Mouse (Mus musculus) thymus, postnatal 10 days (tissue): ENCODE data around the gene Cyp2d11.

ENCODE experiments used
- DNase-seq, 2 experiments: peaks; one replicate each; pipeline ENCODE4 v3.0.0; 2021; ENCODE audit warnings: low spot score in 2 of 2

Cyp2d11 gene

DNA sequence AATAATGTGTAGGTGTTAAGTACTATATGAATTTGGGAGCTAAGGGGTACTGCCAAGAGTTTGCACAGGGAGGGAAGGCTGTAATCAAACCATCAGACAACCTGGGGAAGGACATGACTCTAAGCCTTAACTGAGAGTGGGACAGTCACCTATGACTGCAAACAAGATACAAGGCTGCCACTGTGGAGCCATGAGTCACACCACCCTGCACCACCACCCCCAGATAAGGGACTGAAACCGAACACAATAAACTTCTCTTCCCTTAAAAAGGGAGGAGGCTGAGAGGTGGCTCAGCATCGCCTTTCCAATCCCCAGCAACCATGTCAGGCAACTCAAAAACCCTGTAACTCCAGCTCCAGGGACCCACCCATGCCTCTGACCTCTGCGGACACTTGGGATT lies 42.3 kb downstream of the Cyp2d11 start:
- DNase-seq: no peak

DNA sequence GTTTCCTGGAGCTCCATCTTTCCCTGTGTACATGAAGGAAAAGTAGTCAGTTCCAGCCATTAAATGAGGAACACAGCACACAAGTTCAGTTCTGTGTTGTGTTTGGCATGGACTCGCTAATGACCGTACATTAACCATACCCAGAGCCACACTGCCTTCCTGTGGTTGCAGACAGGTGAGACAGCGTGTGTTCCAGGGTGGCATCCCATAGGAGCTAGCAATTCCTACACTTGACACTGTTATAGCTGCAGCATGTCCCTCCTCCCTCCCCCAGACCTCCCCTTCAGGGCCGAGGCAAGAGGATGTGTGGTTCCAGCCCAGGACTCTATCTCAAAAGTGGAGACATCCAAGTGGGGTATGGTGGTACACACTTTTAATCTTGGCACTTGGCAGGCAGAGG lies 43.5 kb downstream of the Cyp2d11 start:
- DNase-seq: no peak

DNA sequence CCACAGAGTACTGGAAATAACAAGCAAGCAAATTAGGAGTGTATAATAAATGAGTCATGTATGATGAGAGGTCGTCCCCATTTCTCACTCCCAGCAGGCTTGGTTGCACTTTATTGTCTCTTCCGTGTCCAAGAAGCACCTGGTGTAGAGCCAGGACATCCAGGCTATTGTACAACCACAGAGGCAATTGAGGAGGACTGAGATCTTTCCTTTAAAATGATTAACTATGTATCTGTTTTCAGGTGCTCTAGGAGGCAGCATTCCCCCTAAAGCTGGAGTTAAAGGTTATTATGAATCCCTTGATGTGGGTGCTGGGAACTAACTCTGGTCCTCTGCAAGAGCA lies 44.9 kb downstream of the Cyp2d11 start:
- no peak for DNase-seq

DNA sequence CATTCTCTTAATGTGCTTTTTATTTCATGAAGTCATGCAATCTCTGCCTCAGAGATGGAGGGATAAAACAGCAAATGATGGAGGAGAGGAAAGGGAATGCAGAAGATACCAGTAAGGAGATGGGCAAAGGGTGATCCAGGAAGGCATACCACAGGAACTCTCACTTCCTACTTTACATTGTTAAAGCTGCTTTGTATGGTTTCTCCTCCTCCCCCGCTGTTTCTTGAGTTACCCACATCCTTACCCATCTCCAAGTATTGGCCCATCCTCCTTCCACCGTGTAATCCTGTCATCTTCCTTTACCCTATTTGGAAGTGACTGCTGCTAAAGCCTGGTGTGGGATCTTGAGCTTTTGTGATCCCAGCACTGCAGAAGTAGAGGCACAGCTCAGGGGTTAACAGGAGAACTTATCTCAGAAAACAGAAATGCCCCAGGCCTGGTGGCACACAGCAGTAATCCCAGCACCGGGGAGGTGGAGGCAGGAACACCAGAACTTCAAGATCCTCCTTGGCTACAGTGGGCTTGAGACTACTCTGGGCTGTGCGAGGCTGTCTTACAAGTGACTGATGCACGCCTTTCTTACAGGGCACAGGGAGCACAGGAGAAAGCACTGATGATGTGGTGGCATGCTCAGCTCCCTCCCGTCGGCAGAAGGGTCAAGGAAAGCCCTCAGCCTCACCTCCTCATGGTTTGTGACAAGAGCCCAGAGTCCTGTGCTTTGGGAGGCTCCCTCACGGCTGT lies 45.4 kb downstream of the Cyp2d11 start:
- DNase-seq: no peak

DNA sequence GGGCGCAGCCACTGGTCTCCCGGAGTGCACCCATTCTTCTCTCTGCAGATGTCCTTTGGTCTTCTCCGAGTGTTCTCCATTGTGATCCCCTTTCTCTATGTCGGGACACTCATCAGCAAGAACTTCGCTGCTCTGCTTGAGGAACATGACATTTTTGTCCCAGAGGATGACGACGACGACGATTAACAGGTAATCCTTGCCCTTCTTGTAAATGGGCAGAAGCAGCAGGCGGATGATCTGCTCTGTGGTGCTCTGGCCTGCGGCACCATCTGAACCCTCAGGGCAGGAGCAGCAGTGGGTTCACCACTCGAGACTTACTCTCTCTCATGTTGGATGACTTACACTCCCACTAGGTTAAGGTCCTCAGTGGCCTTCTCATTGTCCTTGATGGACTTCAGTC lies 46.0 kb downstream of the Cyp2d11 start:
- no peak for DNase-seq

DNA sequence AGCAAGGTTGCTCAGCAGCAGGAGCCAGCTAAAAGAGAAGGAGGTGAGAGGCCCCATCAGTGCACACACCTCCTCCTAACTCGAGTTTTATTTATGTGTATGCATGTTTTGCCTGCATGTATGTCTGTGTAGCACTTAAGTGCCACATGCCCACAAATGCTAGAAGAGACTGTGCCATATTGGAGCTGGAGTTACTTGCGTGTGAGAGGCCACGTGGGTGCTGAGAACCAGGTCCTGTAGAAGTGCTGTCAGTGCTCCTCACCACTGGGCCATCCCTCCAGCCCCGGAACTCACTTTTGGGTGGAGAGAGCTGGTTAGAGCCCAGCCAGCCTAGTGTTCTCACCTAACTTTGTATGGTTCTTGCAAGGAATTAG lies 46.5 kb downstream of the Cyp2d11 start:
- no peak for DNase-seq

DNA sequence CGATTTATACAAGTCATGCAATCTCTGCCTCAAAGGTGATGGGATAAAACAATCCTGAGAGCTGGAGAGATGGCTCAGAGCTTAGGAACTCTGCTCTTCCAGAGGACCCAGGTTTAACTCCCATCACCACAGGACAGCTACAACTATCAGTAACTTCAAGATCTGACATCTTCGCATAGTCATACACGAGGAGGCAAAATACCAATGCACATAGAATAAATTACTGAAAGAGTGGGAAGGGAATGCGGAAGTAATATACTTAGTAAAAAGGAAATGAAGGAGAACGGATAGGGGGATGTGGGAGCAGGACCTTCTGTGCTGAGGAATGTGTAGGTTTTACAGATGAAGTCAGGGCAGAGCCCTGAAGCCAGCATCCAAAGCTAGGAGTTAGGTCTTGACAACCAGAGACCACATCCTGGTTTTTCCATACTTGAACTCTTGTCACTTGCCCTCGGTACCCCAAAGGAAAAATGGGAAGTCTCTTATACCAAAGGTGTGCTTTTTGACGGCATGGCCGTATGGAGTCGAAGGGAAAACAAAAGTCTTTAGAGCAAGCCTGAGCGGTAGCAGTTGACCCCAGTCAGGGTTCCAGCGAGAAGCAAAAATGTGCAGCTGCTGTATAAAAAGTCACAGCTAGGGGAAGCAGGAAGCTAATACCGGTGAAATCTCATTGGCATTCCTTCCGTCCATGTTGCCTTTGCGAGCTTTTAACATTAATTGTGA lies 47.1 kb downstream of the Cyp2d11 start:
- no peak for DNase-seq

DNA sequence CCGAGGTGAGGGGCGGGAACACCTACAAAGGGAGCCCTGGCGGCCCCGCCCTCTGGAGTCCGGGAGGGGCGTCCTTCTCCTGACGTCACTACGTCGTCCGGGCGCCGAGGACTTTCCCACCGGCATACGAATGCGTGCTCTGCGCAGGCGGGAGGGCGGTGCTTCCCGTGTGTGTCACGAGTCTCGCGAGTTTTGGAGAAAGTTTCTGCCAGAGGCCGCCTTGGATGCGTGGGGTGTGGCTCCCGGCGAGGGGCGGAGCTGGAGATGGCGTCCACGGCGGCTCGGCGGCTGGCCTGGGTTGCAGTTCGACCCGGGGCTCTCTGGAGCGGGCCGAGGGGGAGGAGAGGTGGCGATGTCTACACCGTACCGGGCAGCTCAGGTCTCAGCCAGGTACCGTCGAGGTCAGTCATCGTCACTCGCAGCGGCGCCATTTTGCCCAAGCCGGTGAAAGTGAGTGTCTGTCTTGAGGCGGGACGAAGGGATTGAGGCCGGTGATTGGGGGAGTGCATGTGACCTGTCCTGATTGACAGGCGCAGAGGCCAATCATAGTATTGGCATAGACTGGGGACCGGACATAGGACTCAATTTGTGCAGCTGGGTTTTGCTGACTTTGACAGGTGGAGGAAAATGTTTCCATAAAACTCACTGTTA lies 47.9 kb downstream of the Cyp2d11 start:
- DNase-seq: peak; percentile 97 to 98

DNA sequence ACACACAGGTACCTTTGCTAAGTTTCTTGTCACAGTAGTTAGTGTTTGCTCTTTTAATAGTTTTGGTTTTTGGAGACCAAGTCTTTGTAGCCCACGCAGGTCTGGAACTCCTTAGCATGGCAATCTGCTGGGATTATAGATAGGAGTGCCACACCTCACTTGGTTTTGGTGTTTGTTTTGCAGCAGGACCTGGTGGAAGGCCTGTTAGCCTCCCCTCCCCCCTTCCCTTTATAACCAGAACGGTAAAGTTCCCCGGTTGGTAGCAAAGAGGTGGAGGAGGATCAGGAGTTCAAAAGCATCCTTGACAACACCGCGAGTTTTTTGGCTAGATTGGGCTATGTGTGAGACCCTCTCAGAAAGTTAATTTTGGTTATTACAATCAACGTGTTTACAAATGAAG lies 48.9 kb downstream of the Cyp2d11 start:
- DNase-seq: no peak

DNA sequence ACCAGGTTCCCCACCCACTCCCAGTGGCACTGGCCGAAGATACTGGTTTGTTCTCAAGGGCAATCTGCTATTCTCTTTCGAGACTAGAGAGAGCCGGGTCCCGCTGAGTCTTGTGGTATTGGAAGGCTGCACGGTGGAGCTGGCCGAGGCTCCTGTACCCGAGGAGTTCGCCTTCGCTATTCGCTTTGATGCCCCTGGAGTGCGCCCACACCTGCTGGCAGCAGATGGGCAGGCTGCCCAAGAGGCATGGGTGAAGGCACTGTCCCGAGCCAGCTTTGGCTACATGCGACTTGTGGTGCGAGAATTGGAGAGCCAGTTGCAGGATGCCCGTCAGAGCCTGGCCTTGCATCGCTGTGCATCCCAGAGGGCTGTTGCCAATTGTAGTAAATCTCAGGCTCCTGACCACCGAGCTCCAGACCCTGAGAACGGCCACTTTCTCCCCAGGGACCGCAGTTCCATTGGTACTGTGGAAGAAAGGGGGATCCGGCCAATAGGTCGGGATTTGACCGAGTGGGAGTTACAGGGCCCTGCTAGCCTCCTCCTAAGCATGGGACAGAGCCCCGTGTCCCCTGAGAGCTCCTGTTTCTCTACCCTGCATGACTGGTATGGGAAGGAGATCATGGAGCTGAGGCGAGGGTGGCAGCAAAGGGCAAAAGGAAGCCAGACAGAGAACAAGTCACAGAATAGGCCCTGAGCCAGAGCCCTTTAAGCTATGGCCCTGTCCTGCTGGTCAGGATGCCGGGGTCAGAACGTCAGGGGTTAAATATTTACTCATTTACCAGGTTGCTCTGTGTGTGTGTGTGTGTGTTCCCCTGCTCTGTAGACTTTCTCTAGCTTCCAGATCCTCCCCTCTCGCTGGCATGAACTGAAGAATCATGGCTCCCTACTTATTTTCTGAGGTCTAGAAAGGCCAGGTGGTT lies 50.2 kb downstream of the Cyp2d11 start:
- DNase-seq: no peak

DNA sequence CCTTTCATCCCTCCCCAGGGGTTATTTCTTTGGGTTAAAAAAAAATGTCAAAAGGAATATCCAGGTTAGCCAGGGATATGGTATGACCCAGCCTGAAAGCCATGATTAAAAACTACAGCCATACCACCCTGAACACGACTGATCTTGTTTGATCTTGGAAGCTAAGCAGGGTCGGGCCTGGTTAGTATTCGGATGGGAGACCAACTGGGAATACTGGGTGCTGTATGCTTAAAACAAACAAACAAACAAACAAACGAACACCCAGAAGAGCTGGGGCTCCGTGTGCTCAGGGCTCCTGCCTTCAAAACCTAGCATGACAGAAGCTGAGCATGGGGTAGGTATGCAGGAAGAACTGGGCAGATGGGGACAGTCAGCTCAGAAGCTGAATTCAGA lies 51.3 kb downstream of the Cyp2d11 start:
- DNase-seq: no peak

DNA sequence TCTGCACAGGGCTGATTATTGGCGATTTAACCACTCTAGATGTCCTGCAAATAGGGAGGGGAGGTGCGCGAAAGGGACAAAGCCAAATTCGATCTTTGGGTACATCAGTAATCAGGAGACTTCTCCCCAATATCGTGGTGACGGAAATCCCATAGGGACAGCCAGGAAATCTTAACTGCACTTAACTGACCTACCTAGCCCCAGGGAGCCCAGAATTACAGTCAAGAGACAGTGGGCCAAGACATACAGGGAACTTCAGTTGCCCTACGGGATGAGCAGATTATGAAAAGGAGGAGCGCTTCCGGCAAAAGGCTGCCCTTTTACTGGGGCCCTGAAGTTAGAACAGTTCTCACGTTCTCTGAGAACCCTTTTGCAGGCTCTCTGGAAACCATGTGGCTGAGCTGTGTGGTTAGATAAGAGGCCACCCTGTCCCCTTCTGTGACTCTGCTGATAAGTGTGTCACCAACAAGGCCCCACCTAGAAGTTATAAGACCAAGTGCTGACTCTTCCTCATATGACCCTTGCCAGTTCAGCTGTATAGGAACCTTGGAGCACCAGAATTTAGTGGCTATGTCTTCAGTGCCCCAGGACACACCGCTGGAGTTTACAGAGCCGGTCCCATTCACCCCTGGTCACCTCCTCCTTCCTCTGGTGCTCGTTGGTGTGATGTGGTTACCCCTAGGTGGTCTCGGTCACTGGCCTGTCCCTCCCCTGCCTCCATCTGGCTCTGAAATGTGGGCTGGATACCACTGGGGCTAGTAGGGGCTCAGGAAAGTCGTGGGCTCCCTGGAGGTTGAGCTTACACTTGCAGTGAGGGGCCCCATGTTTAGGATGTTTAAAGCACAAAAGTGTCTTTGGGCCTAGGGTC lies 51.9 kb downstream of the Cyp2d11 start:
- DNase-seq: no peak

DNA sequence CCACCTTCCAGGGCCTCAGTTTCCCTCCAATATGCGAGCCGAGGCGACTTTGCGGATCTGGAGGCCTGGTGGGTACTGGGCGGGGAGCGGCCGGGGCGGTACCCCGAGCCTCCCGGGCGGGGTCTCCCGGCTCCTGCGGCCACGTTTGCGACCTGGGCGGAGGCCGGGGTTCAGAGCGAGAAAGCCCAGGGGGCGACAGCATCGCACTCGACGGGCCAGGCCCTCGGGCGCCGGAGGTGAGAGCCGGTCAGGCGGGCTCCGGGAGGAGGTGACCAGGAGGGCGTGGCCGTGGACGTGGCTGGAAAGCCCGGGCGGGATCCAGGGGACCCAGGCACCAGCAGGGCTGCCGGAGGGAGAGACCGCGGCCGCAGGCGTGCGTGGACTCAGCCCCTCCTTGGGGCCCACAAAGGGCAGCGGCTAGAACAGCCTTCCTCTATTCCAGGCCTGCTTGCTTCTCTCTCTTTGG lies 52.8 kb downstream of the Cyp2d11 start:
- peak in 1 of 2 experiments; percentile 35 for DNase-seq

DNA sequence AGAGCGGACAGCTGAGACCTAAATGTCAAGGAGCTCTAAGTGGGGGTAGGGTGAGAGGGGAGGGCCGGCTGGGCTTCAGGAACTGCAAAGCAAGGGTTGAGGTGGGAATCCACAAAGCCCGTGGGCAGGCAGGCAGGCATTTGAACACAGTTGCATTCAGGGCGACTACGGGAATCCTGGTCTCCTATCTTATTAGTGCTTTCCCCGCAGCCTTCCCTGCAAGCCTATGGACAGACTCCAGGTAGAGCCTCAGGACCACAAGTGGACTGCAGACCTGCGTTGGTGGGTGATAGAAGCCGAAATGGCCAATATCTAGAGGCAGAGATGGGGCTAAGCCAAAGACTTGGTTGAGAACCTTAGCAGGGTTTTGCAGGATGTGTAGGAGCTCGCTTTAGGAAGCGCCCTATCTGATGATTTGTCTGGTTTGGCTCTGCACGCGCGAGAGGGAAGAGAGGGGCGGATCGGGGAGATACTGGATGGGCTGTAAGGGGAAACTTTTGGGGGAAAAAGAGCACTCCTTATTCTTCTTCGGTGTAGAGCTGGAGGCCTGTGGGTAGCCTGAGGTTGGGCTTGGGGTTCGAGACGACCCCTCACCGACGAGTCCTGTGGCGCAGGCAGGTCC lies 53.3 kb downstream of the Cyp2d11 start:
- no peak for DNase-seq

DNA sequence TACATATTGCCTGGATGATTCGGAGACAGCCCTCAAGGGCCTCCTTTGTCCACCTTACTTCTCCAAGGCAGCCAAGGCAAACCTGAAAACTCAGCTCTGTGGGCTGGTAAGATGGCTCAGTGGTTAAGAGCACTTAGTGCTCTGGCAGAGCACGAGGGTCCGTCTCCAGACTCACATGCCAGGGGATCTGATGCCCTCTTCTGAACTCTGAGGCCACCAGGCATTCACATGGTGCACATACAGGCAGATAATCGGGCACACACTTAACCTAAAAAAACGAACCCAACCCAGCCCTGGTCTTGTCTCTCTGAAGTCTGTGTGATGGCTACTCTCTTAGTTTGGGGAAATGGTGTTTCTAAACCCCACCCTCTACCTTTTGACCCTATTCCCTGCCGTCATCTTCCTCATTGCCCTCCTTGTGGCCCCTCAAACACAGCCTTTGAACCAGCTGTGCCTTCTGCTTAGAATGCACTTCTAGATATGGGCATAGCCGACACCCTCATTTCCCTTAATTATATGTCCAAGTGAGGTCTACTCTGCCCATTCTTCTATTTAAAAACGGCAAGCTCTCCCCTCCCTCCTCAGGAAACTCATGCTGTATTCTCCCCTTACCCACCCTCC lies 54.1 kb downstream of the Cyp2d11 start:
- DNase-seq: no peak
